Mouse (Mus musculus) adipocyte (in vitro differentiated cells): ENCODE measurements around the gene Tctn1.
A peak's percentile ranks its signal among the peaks of the same experiment; 100 is the strongest.
"Not testable (repeated sequence)": the region's sequence is repeated elsewhere in the genome, so short reads cannot be mapped to it uniquely, and the experiment has no call there.

ENCODE experiments used
- DNase-seq: peaks from one replicate; pipeline ENCODE4 v3.0.0-alpha.2; 2016; ENCODE audit warnings: low spot score

The Tctn1 gene

GRCm38 (mm10) chr5:122218109-122218905, 46.0 kb downstream of the Tctn1 start:
- no peak for DNase-seq

DNA sequence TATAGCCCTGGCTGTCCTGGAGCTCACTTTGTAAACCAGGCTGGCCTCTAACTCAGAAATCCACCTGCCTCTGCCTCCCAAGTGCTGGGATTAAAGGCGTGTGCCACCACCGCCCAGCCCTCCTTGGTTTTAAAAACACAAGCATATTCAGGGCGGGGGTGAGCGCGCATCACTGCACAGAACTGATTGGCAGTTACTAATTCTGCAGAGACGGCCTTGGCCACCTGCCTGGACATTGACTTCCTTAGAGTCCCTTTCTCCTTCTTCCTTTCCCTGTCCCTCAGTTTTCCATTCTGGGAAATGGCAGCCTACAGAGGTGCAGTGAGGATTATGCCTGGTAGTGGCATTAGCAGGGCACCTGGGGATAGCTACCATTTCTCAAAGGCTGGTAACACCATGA, 46.6 kb downstream of the Tctn1 start:
- no peak for DNase-seq

DNA sequence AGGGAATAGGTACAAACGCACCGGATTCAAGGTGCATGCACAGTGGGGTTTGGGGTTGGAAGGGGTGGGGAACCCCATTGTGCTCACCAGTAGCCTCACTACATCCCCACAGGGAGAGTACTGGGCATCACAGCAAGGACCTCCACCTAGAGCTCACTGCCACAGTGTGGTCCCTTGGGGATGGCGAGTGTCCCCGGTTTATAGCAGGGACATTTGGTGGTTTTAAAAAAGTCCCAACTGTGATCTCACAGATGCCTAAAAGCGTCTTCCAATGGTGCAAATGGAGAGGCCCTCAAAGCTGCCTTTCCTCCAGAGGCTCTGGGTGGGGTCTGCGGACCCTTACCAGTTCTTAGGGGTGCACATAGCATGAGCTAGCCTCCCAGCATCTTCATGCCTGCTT, 50.4 kb downstream of the Tctn1 start:
- no peak for DNase-seq

DNA sequence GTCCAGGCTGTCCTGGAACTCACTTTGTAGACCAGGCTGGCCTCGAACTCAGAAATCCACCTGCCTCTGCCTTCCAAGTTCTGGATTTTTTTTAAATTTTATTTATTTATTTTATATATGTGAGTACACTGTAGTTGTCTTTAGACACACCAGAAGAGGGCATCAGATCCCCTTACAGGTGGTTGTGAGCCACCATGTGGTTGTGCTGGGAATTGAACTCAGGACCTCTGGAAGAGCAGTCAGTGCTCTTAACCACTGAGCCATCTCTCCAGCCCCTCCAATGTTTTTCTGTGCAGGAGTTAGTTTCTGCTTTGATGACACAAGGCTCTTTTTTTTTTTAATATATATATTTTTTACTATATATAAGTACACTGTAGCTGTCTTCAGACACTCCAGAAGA, 51.4 kb downstream of the Tctn1 start:
- DNase-seq, result not testable (repeated sequence)

DNA sequence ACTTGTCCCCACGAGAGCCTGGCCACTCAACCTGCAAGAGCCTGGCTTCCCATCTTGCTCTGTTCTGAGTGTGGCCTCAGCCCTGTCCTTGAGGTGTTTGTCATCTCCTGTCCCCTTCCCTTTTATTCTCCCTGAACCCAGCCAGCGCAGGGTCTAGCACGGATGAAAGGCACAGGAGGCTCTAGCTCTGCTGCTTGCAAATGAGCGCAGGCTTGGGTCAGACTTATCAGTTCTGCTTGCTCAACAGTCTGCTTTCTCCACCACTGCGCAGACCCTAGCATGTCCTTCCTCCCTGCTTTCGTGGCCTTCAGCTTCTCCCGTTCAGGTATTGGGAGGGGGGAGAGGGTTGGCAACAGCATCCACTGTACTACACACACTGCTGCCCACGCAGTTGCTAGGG, 52.1 kb downstream of the Tctn1 start:
- DNase-seq, result no peak

- DNase-seq, result peak; percentile 10
Measured at GRCm38 (mm10) chr5:122210890-122211289, 53.4 kb downstream of the Tctn1 start.

- DNase-seq, result peak; percentile 11
Measured at GRCm38 (mm10) chr5:122209591-122210368, 54.5 kb downstream of the Tctn1 start.

DNA sequence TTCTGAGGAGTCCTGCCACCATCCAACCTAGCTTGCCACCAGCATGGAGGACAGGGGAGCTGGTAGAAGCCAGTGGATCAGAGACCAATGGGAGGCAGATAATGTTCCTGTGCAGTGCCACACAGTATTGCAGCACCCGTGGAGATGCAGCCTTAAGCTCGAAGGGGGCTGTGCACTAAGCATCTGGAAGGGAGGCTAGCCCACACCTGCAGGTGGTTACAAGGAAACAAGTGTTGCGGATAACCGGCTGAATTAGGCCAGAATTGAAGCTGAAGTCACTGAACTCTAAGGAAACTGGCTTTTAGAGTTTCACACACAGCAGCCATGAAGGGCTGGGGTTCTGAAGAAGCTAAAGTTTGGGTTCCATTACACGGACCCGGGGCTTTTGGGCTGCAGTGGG, 55.4 kb downstream of the Tctn1 start:
- DNase-seq, result no peak

DNA sequence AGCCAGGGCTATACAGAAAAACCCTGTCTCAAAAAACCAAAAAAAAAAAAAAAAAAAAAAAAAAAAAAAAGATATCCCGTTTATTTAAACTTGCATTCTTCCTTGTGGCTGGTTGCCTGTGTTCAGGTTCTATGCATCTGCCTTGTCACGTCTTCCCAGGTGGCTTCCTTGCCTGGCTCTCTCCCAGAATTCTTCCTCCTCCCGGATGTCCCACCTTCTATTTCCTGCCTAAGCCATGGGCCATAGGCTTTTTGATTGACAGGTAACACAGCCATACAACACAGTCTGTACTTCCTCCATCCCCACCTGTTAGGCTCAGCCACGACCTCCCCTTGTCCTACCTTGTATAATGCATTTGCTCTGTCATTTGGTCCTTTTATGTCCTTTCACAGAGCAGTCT, 57.8 kb downstream of the Tctn1 start, which contains the start of gene Hvcn1:
TSS of gene Hvcn1 (plus strand) at position 330 of the 400 bp plus-strand sequence.
- DNase-seq, result no peak

DNA sequence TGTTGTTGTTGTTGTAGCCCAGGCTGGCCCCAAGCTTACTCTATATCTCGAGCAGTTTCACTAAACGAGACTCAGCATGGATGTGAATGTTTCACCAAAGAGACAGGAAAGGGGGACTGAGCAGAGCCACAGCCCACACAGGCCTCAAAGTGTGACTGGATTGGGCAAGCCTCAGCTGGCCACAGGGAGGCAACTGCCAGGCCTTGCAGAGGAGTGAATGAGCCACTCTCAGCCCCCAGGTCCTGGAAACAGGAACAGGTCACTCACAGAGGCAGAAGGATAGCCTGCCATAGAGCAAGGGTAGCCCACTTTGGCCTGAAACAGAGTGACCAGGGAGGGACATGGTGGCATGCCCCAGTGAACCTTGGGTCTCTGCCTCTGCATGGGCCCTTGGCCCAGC, 60.1 kb downstream of the Tctn1 start:
- no peak for DNase-seq

DNA sequence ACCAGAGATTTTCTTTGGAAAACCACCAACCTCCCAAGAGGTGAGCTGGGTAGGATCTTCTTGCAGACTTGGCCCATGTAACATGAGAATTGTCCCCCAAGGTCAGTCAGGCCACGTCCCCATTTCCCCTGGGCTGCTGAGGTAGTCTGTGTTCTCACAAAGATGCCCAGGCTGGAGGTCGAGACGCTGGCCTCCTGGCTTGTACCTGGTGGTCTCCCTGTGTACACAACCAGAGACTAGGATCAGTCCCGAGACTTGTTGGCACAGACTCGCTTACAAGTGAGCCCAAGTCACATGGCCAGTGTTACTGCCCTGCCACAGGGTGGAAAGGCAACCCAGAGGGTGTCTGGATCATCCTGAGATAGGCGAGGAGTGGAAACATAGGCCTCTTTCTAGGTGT, 62.4 kb downstream of the Tctn1 start:
- no peak for DNase-seq

DNA sequence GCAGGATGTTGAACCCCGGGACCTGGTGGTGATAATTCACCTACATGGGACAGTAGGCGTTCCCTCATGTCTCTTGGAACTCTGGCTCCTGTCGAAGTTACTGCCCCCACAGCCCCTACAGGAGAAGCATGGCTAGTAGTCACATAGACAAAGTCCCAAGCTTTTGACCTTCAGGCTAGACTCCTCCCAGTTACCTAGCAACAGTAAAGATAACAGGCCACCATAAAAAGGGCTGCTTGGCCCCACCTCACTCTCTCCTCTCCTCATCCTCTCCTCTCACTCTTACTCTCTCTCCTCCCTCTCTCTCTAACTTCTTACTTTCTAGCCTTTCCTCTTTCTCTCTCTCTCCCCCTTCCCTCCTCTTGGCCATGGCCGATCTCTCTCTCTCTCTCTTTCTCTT, 63.4 kb downstream of the Tctn1 start:
- DNase-seq, result no peak

- no peak for DNase-seq
Measured at GRCm38 (mm10) chr5:122192347-122192746, 71.9 kb downstream of the Tctn1 start.

GRCm38 (mm10) chr5:122191269-122192063, 72.8 kb downstream of the Tctn1 start:
- no peak for DNase-seq

GRCm38 (mm10) chr5:122190465-122190864, 73.8 kb downstream of the Tctn1 start:
- no peak for DNase-seq

- DNase-seq, result no peak
Measured at GRCm38 (mm10) chr5:122189115-122189514, 75.1 kb downstream of the Tctn1 start.
